Mouse (Mus musculus) yolk sac, embryonic 10.5 days (tissue): ENCODE results near the gene Ptch2.

Experiments used
- DNase-seq: peaks from one replicate; pipeline ENCODE4 v3.0.0-alpha.2; 2017; ENCODE audit warnings: low spot score

The Ptch2 gene

GRCm38 (mm10) chr4:117095551-117096452 is at the start of gene Ptch2:
Gene Ptch2, plus strand, starts transcription at chr4:117096075.
- DNase-seq: peak; percentile 82

GRCm38 (mm10) chr4:117048836-117049235 is 47.0 kb upstream of the Ptch2 start:
- no peak for DNase-seq

- DNase-seq: no peak
These were observed 46.4 kb upstream of the Ptch2 start for GRCm38 (mm10) chr4:117049485-117049884.

GRCm38 (mm10) chr4:117052626-117053025 is 43.2 kb upstream of the Ptch2 start:
- no peak for DNase-seq

- no peak for DNase-seq
These were observed 41.9 kb upstream of the Ptch2 start for GRCm38 (mm10) chr4:117053956-117054355.

- DNase-seq: peak; percentile 22
These were observed 39.8 kb upstream of the Ptch2 start for GRCm38 (mm10) chr4:117056102-117056501.

- DNase-seq: no peak
These were observed 39.4 kb upstream of the Ptch2 start for GRCm38 (mm10) chr4:117056514-117056913.

- no peak for DNase-seq
These were observed 37.4 kb upstream of the Ptch2 start for GRCm38 (mm10) chr4:117058512-117058911.

- DNase-seq: no peak
These were observed 33.0 kb upstream of the Ptch2 start for GRCm38 (mm10) chr4:117062700-117063390.

- DNase-seq: peak; percentile 42
These were observed 27.8 kb upstream of the Ptch2 start for GRCm38 (mm10) chr4:117068035-117068434.

- DNase-seq: no peak
These were observed 26.2 kb upstream of the Ptch2 start for GRCm38 (mm10) chr4:117069647-117070046.

GRCm38 (mm10) chr4:117070624-117071023 is 25.3 kb upstream of the Ptch2 start:
- DNase-seq: no peak

- no peak for DNase-seq
These were observed 24.7 kb upstream of the Ptch2 start for GRCm38 (mm10) chr4:117071183-117071582.

- no peak for DNase-seq
These were observed 7.8 kb upstream of the Ptch2 start for GRCm38 (mm10) chr4:117087948-117088640.

- DNase-seq: no peak
These were observed 5.3 kb upstream of the Ptch2 start for GRCm38 (mm10) chr4:117090586-117090985.

GRCm38 (mm10) chr4:117094626-117095361 is 1.1 kb upstream of the Ptch2 start:
- no peak for DNase-seq

GRCm38 (mm10) chr4:117096666-117097065 is 791 bp downstream of the Ptch2 start:
- DNase-seq: no peak

- DNase-seq: no peak
These were observed 2.3 kb downstream of the Ptch2 start for GRCm38 (mm10) chr4:117097969-117098763.

GRCm38 (mm10) chr4:117098764-117099036 is 2.8 kb downstream of the Ptch2 start:
- DNase-seq: no peak

GRCm38 (mm10) chr4:117100036-117100435 is 4.2 kb downstream of the Ptch2 start:
- DNase-seq: no peak

GRCm38 (mm10) chr4:117101218-117101617 is 5.3 kb downstream of the Ptch2 start:
- peak; percentile 43 for DNase-seq
